Mouse (Mus musculus): ENCODE data around the gene Itpripl2. TPM values are rescaled to one million over a fixed set of nuclear protein-coding genes. Genes with fewer than 3 reads are reported as not detected.
A peak's percentile ranks its signal among the peaks of the same experiment; 100 is the strongest.

Itpripl2 gene
- total RNA-seq, 2 experiments from 2014 or later: 17.3 to 18.7 TPM

- DNase-seq: no peak
- intact Hi-C loops (cut with DNase I; ENCODE audit: low total_unique reads): no loop called here
Measured at GRCm38 (mm10) chr7:118452940-118453339, 38.8 kb downstream of the Itpripl2 start.

- intact Hi-C loops (cut with DNase I; ENCODE audit: low total_unique reads): loop anchor here (2.0 kb wide), 2 partner anchors 70 to 144 kb away; no protein-coding TSS in a partner anchor
- DNase-seq: peak; percentile 78
Measured at GRCm38 (mm10) chr7:118448134-118448967, 43.4 kb downstream of the Itpripl2 start, which contains the start of gene Syt17. TSS of gene Syt17 (minus strand) at chr7:118448222.

GRCm38 (mm10) chr7:118447291-118448133, 44.3 kb downstream of the Itpripl2 start:
- peak; percentile 65 for DNase-seq
- intact Hi-C loops (cut with DNase I; ENCODE audit: low total_unique reads): loop anchor here (2.0 kb wide), 2 partner anchors 71 to 143 kb away; no protein-coding TSS in a partner anchor

GRCm38 (mm10) chr7:118443895-118444485, 47.8 kb downstream of the Itpripl2 start:
- intact Hi-C loops (cut with DNase I; ENCODE audit: low total_unique reads): no loop called here

GRCm38 (mm10) chr7:118443371-118443770, 48.4 kb downstream of the Itpripl2 start:
- intact Hi-C loops (cut with DNase I; ENCODE audit: low total_unique reads): no loop called here
- DNase-seq: no peak

More at GRCm38 (mm10) chr7:118443895-118444485, 47.8 kb downstream of the Itpripl2 start:
- no peak for DNase-seq

GRCm38 (mm10) chr7:118441535-118441934, 50.2 kb downstream of the Itpripl2 start:
- intact Hi-C loops (cut with DNase I; ENCODE audit: low total_unique reads): no loop called here
- DNase-seq: peak; percentile 47

GRCm38 (mm10) chr7:118437101-118437802, 54.5 kb downstream of the Itpripl2 start:
- intact Hi-C loops (cut with DNase I; ENCODE audit: low total_unique reads): no loop called here
- no peak for DNase-seq

Other genes with a start within 250 kb of the Itpripl2 start
- gene Smg1, start 248.3 kb downstream of the Itpripl2 start, total RNA-seq (2021): 10 to 100 TPM; 22.0 to 26.6 TPM
- gene Syt17, start 43.8 kb downstream of the Itpripl2 start, total RNA-seq (2021): under 1 TPM; 0.88 to 0.89 TPM
- 10 to 100 TPM; 68.9 to 75.6 TPM for gene Coq7, start 41.4 kb upstream of the Itpripl2 start, total RNA-seq (2021)
- 1 to 10 TPM; 7.8 to 8.7 TPM for gene Tmc7, start 92.8 kb upstream of the Itpripl2 start, total RNA-seq (2021)
- under 1 TPM; 0.13 to 0.53 TPM for gene Tmc5, start 105.3 kb upstream of the Itpripl2 start, total RNA-seq (2021)
- 10 to 100 TPM; 30.6 to 31.1 TPM for gene Gde1, start 213.8 kb upstream of the Itpripl2 start, total RNA-seq (2021)
- 1 to 10 TPM; 2.6 to 3.1 TPM for gene Ccp110, start 220.6 kb upstream of the Itpripl2 start, total RNA-seq (2021)
- gene Vps35l, start 248.3 kb upstream of the Itpripl2 start, total RNA-seq (2021): 10 to 100 TPM; 21.2 to 24.2 TPM